Mouse (Mus musculus) cortical plate, adult 2 months (tissue): ENCODE measurements around the gene Dnaic1.

Experiments used
- CTCF ChIP-seq: fragments of 200-500 bp; IDR thresholded peaks from 2 replicates; pipeline ENCODE4 v1.5.1; 2011; ENCODE audit warnings: mild to moderate bottlenecking, control low read depth, low read length; ENCODE audit not compliant: insufficient read depth; ENCODE audit errors: extremely low read depth
- POLR2A ChIP-seq: fragments of 200-500 bp; IDR thresholded peaks from 2 replicates; pipeline ENCODE4 v1.6.1; 2011; ENCODE audit warnings: mild to moderate bottlenecking, low read length, control low read depth; ENCODE audit not compliant: insufficient read depth; ENCODE audit errors: extremely low read depth

DNA sequence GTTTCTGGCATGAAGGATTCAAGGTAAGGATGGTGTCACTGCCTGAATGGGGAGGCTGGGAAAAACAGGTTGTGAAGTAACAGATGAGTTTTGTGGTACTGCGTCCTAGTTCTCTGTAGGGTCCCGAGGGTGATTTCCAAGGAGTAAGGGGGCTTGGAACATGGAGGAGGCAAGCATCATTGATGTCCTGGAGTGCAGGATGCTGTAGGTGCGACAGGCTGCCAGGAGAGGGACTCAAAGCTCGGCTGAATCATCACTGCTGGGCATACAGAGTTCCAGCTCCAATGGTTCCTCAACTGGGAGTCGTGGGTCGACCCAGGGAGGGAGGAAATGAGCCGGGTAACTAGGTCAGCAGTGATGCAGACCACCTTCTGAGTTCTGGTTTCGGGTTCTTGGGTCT is 65.6 kb downstream of the Dnaic1 start:
- TF ChIP-seq CTCF (no peak), POLR2A (no peak)
